Mouse (Mus musculus) erythroblast, embryonic 14.5 days (primary cell): ENCODE measurements around the gene Sh3gl2.

Source experiments
- GATA1 ChIP-seq: IDR thresholded peaks from 2 replicates; pipeline ENCODE4 v1.6.1; 2012; ENCODE audit warnings: low read length, inconsistent platforms, mixed read lengths
- TAL1 ChIP-seq: IDR thresholded peaks from 3 replicates; pipeline ENCODE4 v1.6.1; 2012; ENCODE audit warnings: low read length, inconsistent platforms, mixed read lengths

- TF ChIP-seq TAL1: no peak
- no peak for TF ChIP-seq GATA1
Measured at GRCm38 (mm10) chr4:85262606-85263005, 57.7 kb downstream of the Sh3gl2 start.
